Mouse (Mus musculus): ENCODE data around the gene 5530400C23Rik.
"Not testable (repeated sequence)": the region's sequence is repeated elsewhere in the genome, so short reads cannot be mapped to it uniquely, and the experiment has no call there.

Gene 5530400C23Rik

GRCm38 (mm10) chr6:133291916-133292315 is at the start of gene 5530400C23Rik:
Gene 5530400C23Rik (plus strand): TSS chr6:133292216.
- not testable (repeated sequence) for DNase-seq (ENCODE audit: low read depth, low spot score)

- DNase-seq (ENCODE audit: low read depth, low spot score): no peak
Observed at GRCm38 (mm10) chr6:133305952-133306715, 14.1 kb downstream of the 5530400C23Rik start.

GRCm38 (mm10) chr6:133313896-133314295 is 21.9 kb downstream of the 5530400C23Rik start:
- not testable (repeated sequence) for DNase-seq (ENCODE audit: low read depth, low spot score)

GRCm38 (mm10) chr6:133338535-133338934 is 46.5 kb downstream of the 5530400C23Rik start:
- no peak for DNase-seq (ENCODE audit: low read depth, low spot score)

- DNase-seq (ENCODE audit: low read depth, low spot score): not testable (repeated sequence)
Observed at GRCm38 (mm10) chr6:133341731-133342130, 49.7 kb downstream of the 5530400C23Rik start.
